Mouse (Mus musculus): ENCODE results near the gene Atp11b. TPM values are rescaled to one million over a fixed set of nuclear protein-coding genes. Genes with fewer than 3 reads are reported as not detected.

Atp11b gene
- polyA plus RNA-seq (2012; rRNA removed), result 189 and 215 TPM in 2 replicates

GRCm38 (mm10) chr3:35753825-35754767, at the start of gene Atp11b:
Atp11b (plus strand) TSS chr3:35754106.
- no peaks in the 10 kb centered on the region for H3K4me1 ChIP-seq (ENCODE audit: control insufficient read depth, insufficient read depth, low read length)
- no peak for TF ChIP-seq POLR2A (IDR thresholded peaks at IDR 0.05; ENCODE audit: extremely low read depth, insufficient read depth, low read length)
- no peak for TF ChIP-seq CTCF (IDR thresholded peaks at IDR 0.05; ENCODE audit: extremely low read depth, insufficient read depth, low read length)
- peak within 1 kb of the TSS; percentile 98 for H3K4me3 ChIP-seq (ENCODE audit: insufficient read depth, low read length)
- H3K27ac ChIP-seq (ENCODE audit: insufficient read depth, low read length), result peak within 1 kb of the TSS; percentile 80

- TF ChIP-seq CTCF (IDR thresholded peaks at IDR 0.05; ENCODE audit: extremely low read depth, insufficient read depth, low read length), result no peak
- Histone ChIP-seq H3K27ac (ENCODE audit: insufficient read depth, low read length) (no peak overlapping the region), H3K4me3 (ENCODE audit: insufficient read depth, low read length) (no peak overlapping the region), H3K4me1 (ENCODE audit: control insufficient read depth, insufficient read depth, low read length) (no peaks in the 10 kb centered on the region)
These were observed 49.6 kb upstream of the Atp11b start for GRCm38 (mm10) chr3:35704328-35704613.

GRCm38 (mm10) chr3:35719531-35720205, 34.2 kb upstream of the Atp11b start:
- Histone ChIP-seq H3K4me1 (ENCODE audit: control insufficient read depth, insufficient read depth, low read length) (peaks cover 2% of the 10 kb centered on the region; the same call in 1 of the 2 replicates), H3K27ac (ENCODE audit: insufficient read depth, low read length) (no peak overlapping the region), H3K4me3 (ENCODE audit: insufficient read depth, low read length) (no peak overlapping the region)
- TF ChIP-seq CTCF (IDR thresholded peaks at IDR 0.05; ENCODE audit: extremely low read depth, insufficient read depth, low read length) (no peak), POLR2A (IDR thresholded peaks at IDR 0.05; ENCODE audit: extremely low read depth, insufficient read depth, low read length) (no peak)

- Histone ChIP-seq H3K4me1 (ENCODE audit: control insufficient read depth, insufficient read depth, low read length) (peaks cover 2% of the 10 kb centered on the region; the same call in 1 of the 2 replicates), H3K4me3 (ENCODE audit: insufficient read depth, low read length) (no peak overlapping the region), H3K27ac (ENCODE audit: insufficient read depth, low read length) (no peak overlapping the region)
- TF ChIP-seq CTCF (IDR thresholded peaks at IDR 0.05; ENCODE audit: extremely low read depth, insufficient read depth, low read length), result no peak
- TF ChIP-seq POLR2A (IDR thresholded peaks at IDR 0.05; ENCODE audit: extremely low read depth, insufficient read depth, low read length), result no peak
These were observed 33.1 kb upstream of the Atp11b start for GRCm38 (mm10) chr3:35720801-35721200.

- H3K4me3 ChIP-seq (ENCODE audit: insufficient read depth, low read length), result no peak overlapping the region
- H3K27ac ChIP-seq (ENCODE audit: insufficient read depth, low read length), result no peak overlapping the region
- H3K4me1 ChIP-seq (ENCODE audit: control insufficient read depth, insufficient read depth, low read length), result peaks cover 2% of the 10 kb centered on the region; the same call in 1 of the 2 replicates
- TF ChIP-seq CTCF (IDR thresholded peaks at IDR 0.05; ENCODE audit: extremely low read depth, insufficient read depth, low read length), result no peak
- TF ChIP-seq POLR2A (IDR thresholded peaks at IDR 0.05; ENCODE audit: extremely low read depth, insufficient read depth, low read length), result no peak
These were observed 32.0 kb upstream of the Atp11b start for GRCm38 (mm10) chr3:35721818-35722446.

- Histone ChIP-seq H3K27ac (ENCODE audit: insufficient read depth, low read length) (no peak overlapping the region), H3K4me3 (ENCODE audit: insufficient read depth, low read length) (no peak overlapping the region), H3K4me1 (ENCODE audit: control insufficient read depth, insufficient read depth, low read length) (peaks cover 2% of the 10 kb centered on the region; the same call in 1 of the 2 replicates)
- TF ChIP-seq POLR2A (IDR thresholded peaks at IDR 0.05; ENCODE audit: extremely low read depth, insufficient read depth, low read length), result no peak
- no peak for TF ChIP-seq CTCF (IDR thresholded peaks at IDR 0.05; ENCODE audit: extremely low read depth, insufficient read depth, low read length)
These were observed 31.1 kb upstream of the Atp11b start for GRCm38 (mm10) chr3:35722811-35723210.

- Histone ChIP-seq H3K27ac (ENCODE audit: insufficient read depth, low read length) (no peak overlapping the region), H3K4me1 (ENCODE audit: control insufficient read depth, insufficient read depth, low read length) (peaks cover 2% of the 10 kb centered on the region; the same call in 1 of the 2 replicates), H3K4me3 (ENCODE audit: insufficient read depth, low read length) (no peak overlapping the region)
- no peak for TF ChIP-seq POLR2A (IDR thresholded peaks at IDR 0.05; ENCODE audit: extremely low read depth, insufficient read depth, low read length)
These were observed 30.2 kb upstream of the Atp11b start for GRCm38 (mm10) chr3:35723586-35724322.

- TF ChIP-seq POLR2A (IDR thresholded peaks at IDR 0.05; ENCODE audit: extremely low read depth, insufficient read depth, low read length) (no peak), CTCF (IDR thresholded peaks at IDR 0.05; ENCODE audit: extremely low read depth, insufficient read depth, low read length) (no peak)
- H3K4me1 ChIP-seq (ENCODE audit: control insufficient read depth, insufficient read depth, low read length), result peaks cover 2% of the 10 kb centered on the region; the same call in 1 of the 2 replicates
- no peak overlapping the region for H3K4me3 ChIP-seq (ENCODE audit: insufficient read depth, low read length)
- H3K27ac ChIP-seq (ENCODE audit: insufficient read depth, low read length), result no peak overlapping the region
These were observed 28.8 kb upstream of the Atp11b start for GRCm38 (mm10) chr3:35725096-35725495.

- Histone ChIP-seq H3K27ac (ENCODE audit: insufficient read depth, low read length) (no peak overlapping the region), H3K4me3 (ENCODE audit: insufficient read depth, low read length) (no peak overlapping the region), H3K4me1 (ENCODE audit: control insufficient read depth, insufficient read depth, low read length) (peaks cover 2% of the 10 kb centered on the region; the same call in 1 of the 2 replicates)
- no peak for TF ChIP-seq CTCF (IDR thresholded peaks at IDR 0.05; ENCODE audit: extremely low read depth, insufficient read depth, low read length)
- no peak for TF ChIP-seq POLR2A (IDR thresholded peaks at IDR 0.05; ENCODE audit: extremely low read depth, insufficient read depth, low read length)
These were observed 27.0 kb upstream of the Atp11b start for GRCm38 (mm10) chr3:35726936-35727335.
